Mouse (Mus musculus): Measurements from ENCODE around the gene Exoc4. TPM values are rescaled to one million over a fixed set of nuclear protein-coding genes. Genes with fewer than 3 reads are reported as not detected.

Exoc4 gene
- polyA plus RNA-seq, 1 experiment: 8.5 TPM

DNA sequence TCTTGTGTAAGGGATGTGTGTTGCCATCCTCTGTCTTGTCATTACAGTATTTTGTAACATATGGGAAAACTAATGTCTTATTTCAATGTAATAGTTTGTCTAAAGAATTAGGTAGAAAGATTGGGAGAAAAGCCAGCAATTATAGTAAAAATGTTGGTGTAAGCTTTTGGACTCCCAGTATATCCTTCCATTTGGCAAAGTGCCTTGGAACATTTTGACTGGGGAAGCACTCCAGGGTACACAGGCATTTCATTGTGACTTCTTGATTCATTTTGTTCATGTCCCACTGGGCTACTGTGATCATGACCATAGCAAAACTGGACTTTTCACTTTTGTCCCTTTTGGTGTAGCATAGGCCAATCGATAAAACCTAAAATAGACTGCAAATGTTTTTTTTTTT, 61.6 kb downstream of the Exoc4 start:
- DNase-seq (ENCODE audit: low read depth): peak; percentile 24

DNA sequence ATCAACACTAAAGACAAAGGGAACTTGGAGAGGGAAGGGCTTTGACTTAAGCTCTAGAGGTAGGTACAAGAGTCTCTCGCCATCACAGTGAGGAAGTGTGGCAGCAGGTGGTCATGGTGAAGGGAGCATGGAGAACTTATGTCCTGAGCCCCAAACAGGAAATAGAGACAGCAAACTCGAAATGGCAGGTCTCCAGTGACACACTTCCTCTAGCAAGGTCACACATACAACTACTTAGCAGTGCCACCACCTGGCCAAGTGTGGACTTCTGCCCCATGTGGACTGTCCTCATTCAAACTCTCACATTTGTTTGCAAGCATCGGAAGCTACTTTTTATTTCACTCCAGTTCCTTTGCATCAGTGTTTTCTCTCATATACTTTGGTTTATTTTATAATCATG, 74.0 kb downstream of the Exoc4 start:
- no peak for DNase-seq (ENCODE audit: low read depth)

DNA sequence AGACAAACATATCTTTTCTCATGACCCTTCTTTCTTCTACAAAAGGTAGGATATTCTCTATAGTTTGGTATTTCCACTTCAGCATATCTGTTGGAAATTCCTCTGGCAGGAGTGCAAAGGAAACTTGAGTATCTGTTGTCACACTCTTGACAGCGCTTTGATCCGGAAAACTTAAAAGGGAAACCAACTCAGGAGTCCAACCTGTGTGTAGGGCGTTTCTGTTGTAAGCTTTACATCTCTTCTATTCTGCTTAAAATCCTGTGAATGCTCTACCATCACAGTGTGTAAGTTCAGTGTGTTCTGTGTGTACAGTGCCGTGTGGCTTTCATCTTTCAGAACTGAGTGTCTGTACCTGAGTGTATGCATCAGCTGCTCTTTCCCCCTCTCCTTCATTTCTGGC, 74.5 kb downstream of the Exoc4 start:
- DNase-seq (ENCODE audit: low read depth): no peak

- no peak for DNase-seq (ENCODE audit: low read depth)
These were observed 79.4 kb downstream of the Exoc4 start for GRCm38 (mm10) chr6:33328326-33328725.

DNA sequence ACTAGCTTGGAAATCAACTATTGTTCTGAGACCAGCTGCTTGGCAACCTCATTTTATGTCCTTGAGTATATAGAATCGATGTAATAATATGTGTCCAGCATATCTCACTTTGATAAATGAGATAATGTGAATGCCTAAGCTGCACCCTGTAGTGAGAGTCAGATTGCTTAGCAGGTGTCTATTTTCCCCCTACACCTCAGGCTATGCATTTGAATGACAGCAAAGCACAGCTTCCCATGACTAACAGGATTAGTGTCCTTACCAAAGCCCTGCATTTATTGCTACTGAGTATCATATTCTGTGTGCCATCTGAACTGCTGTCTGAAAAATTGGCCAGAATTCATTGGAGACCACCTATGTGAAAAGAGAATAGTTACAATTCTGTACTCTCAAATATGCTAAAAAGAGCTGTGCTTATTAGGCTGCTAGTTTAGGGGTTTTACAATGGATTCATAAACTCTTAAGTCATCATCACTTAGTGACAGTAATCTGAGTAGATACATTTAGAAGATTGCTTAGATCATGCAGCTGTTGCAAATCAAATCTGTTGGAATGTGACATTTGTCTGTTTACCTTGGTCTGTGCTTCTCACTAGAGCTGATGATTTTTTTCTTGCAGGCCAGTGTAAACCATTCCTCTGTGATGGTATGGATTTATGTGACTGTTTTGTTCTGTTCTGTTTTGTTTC, 98.3 kb downstream of the Exoc4 start:
- no peak for DNase-seq (ENCODE audit: low read depth)

DNA sequence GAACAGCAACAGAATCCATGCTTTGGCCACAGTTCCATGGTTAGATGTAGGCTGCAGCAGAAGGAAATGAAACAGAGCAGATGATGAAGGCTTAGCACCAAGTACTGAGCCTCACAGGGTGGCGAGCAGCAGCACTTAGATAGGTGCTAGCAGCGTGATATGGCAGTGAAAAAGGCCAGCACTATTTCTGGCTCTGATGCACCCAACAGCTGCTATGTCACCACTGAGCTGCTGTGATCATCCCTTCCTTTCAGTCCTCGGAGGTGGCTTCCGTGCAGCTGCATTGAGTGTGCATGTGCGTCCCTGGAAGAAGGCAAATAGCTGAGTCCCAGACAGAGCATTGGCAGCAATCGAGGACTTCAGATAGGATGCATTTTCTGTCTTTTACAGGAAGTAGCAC, 112.7 kb downstream of the Exoc4 start:
- no peak for DNase-seq (ENCODE audit: low read depth)

- DNase-seq (ENCODE audit: low read depth): no peak
These were observed 131.6 kb downstream of the Exoc4 start for GRCm38 (mm10) chr6:33380517-33380916.

DNA sequence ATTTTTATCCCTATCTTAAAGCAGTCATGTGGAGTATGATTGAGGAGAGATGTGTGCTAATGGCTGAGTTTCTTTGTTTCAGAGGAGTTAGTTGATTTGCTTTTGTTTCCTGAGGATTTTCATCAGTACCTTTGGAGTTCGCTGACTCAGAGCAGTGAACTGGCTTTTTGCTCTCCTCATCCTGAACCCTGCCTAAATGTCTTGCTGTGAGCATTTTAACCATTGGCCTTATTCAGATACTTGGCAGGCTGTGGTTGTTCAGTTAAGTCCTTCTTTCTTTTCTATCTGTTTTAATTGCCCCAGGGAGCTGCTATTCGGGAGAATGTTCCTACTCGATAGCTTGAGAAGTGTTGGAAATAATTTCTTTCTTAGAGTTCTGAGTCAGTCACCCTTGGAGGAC, 133.3 kb downstream of the Exoc4 start:
- no peak for DNase-seq (ENCODE audit: low read depth)

DNA sequence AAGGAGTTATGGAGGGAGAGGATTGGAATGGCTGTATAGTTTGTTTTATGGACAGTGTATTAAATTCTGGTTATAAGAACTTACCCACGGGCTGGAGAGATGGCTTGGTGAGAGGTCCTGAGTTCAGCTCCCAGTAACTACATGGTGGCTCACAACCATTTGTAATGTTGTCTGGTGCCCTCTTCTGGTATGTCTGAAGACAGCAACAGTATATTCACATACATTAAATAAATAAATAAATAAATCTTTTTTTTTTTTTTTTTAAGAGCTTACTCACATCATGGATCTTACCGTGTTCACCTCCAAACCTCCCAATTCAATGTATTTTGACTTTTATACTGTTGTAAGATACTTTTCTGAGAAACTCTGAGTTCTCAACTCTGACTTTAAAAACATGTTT, 143.1 kb downstream of the Exoc4 start:
- DNase-seq (ENCODE audit: low read depth): no peak

DNA sequence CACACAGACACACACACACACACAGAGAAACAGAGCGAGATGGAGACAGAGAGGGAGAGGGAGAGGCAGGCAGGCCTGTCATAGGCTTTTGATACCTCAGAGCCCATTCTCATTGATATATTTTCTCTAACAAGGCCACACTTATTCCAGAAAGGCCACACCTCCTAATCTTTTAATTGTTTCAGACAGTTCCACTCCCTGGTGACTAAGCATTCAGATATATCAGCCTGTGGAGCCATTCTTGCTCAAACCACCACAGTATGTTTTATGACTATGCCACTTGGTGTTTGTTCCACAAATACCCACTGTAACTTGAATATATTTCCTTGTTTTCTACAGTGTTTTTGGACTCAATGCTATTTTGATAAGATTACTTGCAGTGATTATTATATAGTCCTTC, 150.6 kb downstream of the Exoc4 start:
- no peak for DNase-seq (ENCODE audit: low read depth)

GRCm38 (mm10) chr6:33401161-33401560, 152.3 kb downstream of the Exoc4 start:
- no peak for DNase-seq (ENCODE audit: low read depth)

DNA sequence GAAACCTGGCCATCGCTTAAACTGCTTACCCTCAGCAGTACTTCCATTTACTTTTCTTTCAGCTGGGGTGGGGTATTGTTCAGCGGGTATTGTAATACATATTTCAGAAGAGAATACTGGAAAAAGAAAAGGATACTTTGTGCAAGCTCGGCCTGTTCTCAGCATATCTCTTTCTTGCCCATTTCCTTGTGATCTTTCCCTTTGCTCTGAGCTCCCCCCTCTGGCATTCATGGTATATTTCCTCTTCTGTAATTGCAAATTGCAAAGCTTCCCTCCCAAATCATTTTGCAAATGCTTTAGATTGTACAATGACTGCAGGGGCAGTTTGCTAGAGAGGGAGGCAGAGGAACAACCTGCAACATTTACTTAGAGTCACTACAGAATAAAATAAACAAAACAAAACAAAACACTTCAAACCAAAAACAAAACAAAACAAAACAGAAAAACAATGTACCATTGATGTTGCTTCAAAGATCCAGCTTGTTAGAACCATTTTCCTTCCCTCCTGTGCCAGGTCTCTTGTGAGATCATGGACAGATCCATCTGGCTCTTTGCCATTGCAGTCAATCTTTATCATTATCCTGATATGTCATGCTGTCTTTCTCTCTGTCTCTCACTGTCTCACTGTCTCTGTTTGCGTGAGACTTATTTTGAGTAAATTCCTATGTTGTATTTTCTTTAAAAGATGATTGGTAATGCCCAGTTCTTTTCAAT, 156.8 kb downstream of the Exoc4 start:
- no peak for DNase-seq (ENCODE audit: low read depth)

DNA sequence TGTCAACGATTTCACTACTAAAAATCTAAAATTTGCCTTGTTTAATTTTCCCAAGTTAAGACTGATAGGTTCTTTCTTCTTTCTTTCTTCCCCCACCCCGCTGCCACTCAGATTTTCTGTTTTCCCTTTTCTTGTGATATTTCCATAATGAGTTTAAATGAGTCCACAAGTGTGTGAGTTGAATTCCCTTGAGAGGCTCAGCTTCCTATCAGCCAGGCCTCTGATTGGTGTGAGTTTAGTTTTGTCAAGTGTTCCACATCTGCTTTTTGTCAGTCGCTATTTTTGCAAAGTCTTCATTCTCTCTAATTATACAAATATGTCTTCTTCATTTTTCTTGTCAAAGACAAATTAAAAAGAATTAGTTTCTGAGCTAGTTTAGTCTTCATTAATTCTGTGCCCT, 160.7 kb downstream of the Exoc4 start:
- no peak for DNase-seq (ENCODE audit: low read depth)

DNA sequence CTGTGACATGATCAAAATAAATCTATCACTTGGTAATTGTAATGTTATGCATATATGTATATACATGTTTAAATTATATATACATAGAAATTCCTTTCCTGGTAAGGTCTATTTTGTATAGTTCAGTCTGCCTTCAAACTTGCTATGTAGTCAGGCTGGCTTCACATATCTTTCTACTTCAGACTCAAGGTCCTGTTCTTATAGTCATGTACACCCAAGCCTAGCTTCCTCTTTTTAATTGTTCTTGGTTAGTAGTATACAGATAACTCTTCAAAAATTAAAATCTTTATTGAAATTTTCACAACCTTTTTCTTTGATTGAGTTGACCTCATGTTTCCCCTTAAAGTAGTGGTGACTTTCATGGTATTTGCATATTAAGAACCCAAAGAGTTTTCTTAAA, 176.1 kb downstream of the Exoc4 start:
- no peak for DNase-seq (ENCODE audit: low read depth)

- no peak for DNase-seq (ENCODE audit: low read depth)
These were observed 182.4 kb downstream of the Exoc4 start for GRCm38 (mm10) chr6:33431207-33431787.

DNA sequence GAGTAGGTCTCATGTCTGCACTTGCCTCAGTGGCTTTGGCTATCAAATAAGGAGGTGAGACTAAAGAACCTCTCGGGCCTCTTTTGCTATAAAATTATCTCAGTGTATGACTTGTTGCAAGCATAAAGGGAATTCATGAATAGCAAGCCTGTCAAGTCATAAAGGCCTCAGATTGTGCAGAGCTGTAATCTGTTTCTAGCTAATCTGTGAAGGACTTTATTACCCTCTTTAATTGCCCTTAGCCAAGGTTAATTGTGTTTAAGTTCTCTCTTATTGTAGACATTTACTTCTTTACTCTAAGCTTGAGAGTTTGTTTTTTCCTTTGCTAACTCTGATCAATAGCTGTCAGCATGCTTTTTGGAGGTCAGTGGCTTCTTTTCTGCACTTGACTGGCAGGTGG, 191.6 kb downstream of the Exoc4 start:
- no peak for DNase-seq (ENCODE audit: low read depth)

DNA sequence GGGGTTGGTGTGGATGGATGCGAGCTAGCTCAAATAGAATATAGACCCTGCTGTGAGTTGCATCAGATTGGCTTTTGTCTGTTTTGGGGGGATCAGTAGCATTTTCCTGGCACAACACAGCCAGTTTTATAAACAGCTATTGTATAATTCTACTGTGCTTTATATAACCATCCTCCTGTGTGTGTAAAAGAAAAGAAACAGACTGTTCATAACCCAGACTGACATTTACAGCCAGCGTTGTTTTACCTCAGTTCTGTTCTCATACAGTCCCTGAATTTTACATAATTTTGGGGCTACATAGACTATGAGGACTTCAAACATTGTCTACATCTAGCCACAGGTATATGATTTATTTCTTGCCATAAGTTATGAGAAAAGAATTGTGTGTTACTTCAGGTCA, 204.9 kb downstream of the Exoc4 start:
- DNase-seq (ENCODE audit: low read depth): no peak

- DNase-seq (ENCODE audit: low read depth): no peak
These were observed 205.5 kb downstream of the Exoc4 start for GRCm38 (mm10) chr6:33454354-33454753.

- DNase-seq (ENCODE audit: low read depth): no peak
These were observed 206.4 kb downstream of the Exoc4 start for GRCm38 (mm10) chr6:33455238-33455637.

- no peak for DNase-seq (ENCODE audit: low read depth)
These were observed 216.0 kb downstream of the Exoc4 start for GRCm38 (mm10) chr6:33464862-33465261.

GRCm38 (mm10) chr6:33465392-33465791, 216.5 kb downstream of the Exoc4 start:
- DNase-seq (ENCODE audit: low read depth): no peak

GRCm38 (mm10) chr6:33466168-33466839, 217.4 kb downstream of the Exoc4 start:
- DNase-seq (ENCODE audit: low read depth): no peak

GRCm38 (mm10) chr6:33468480-33468879, 219.6 kb downstream of the Exoc4 start:
- no peak for DNase-seq (ENCODE audit: low read depth)

Data from gonadal fat pad, adult 2 months (tissue).